Mouse (Mus musculus) testis, postnatal 10 days (tissue): ENCODE data around the gene Mad2l2.
A peak's percentile ranks its signal among the peaks of the same experiment; 100 is the strongest.

Source experiments
- DNase-seq: peaks from one replicate; pipeline ENCODE4 v3.0.0; 2021; ENCODE audit warnings: low spot score

Gene Mad2l2

GRCm38 (mm10) chr4:148130133-148130532 is at the start of gene Mad2l2:
Gene Mad2l2 (plus strand): TSS chr4:148130384.
- no peak for DNase-seq

- no peak for DNase-seq
These were observed 49.6 kb upstream of the Mad2l2 start for GRCm38 (mm10) chr4:148080597-148080973.

GRCm38 (mm10) chr4:148081201-148081600 is 49.0 kb upstream of the Mad2l2 start:
- DNase-seq, result no peak

- DNase-seq, result peak; percentile 83
These were observed 47.7 kb upstream of the Mad2l2 start for GRCm38 (mm10) chr4:148082257-148083044.

- DNase-seq, result peak; percentile 49
These were observed 46.8 kb upstream of the Mad2l2 start for GRCm38 (mm10) chr4:148083176-148083899.

GRCm38 (mm10) chr4:148084261-148084714 is 45.9 kb upstream of the Mad2l2 start:
- DNase-seq, result peak; percentile 60

GRCm38 (mm10) chr4:148085131-148085906 is 44.9 kb upstream of the Mad2l2 start:
- peak; percentile 42 for DNase-seq

- no peak for DNase-seq
These were observed 44.3 kb upstream of the Mad2l2 start for GRCm38 (mm10) chr4:148085907-148086305.

- peak; percentile 64 for DNase-seq
These were observed 42.9 kb upstream of the Mad2l2 start for GRCm38 (mm10) chr4:148087091-148087906.

- peak; percentile 97 for DNase-seq
These were observed 42.2 kb upstream of the Mad2l2 start, which contains the start of gene Agtrap for GRCm38 (mm10) chr4:148087907-148088527. Gene Agtrap (minus strand): TSS chr4:148088031.

- no peak for DNase-seq
These were observed 41.0 kb upstream of the Mad2l2 start for GRCm38 (mm10) chr4:148089166-148089565.

GRCm38 (mm10) chr4:148091181-148091580 is 39.0 kb upstream of the Mad2l2 start:
- no peak for DNase-seq

- DNase-seq, result no peak
These were observed 37.5 kb upstream of the Mad2l2 start for GRCm38 (mm10) chr4:148092551-148093271.

- DNase-seq, result no peak
These were observed 36.0 kb upstream of the Mad2l2 start for GRCm38 (mm10) chr4:148094161-148094560.

- DNase-seq, result no peak
These were observed 35.1 kb upstream of the Mad2l2 start for GRCm38 (mm10) chr4:148095081-148095480.

GRCm38 (mm10) chr4:148097936-148098335 is 32.2 kb upstream of the Mad2l2 start:
- DNase-seq, result no peak

GRCm38 (mm10) chr4:148098666-148099065 is 31.5 kb upstream of the Mad2l2 start:
- no peak for DNase-seq

GRCm38 (mm10) chr4:148101801-148102527 is 28.2 kb upstream of the Mad2l2 start:
- DNase-seq, result peak; percentile 74

GRCm38 (mm10) chr4:148104146-148104545 is 26.0 kb upstream of the Mad2l2 start:
- DNase-seq, result no peak
